Mouse (Mus musculus) MEL (cell line): Measurements from ENCODE around the gene Rnf208. TPM values are rescaled to one million over a fixed set of nuclear protein-coding genes. Genes with fewer than 3 reads are reported as not detected.

Experiments used
- DNase-seq: peaks from one replicate; pipeline ENCODE4 v3.0.0; 2011; ENCODE audit warnings: low read depth, low spot score
- H3K27ac ChIP-seq: 2 replicates; pipeline ENCODE4 v1.5.1; 2012; ENCODE audit warnings: low read depth, mild to moderate bottlenecking, control low read depth, low read length, moderate library complexity; ENCODE audit not compliant: control insufficient read depth
- H3K27me3 ChIP-seq, 2 experiments: fragments of 150-350 bp in 1 of 2; sonication (generic) in 1 of 2; 2 replicates each; pipeline ENCODE4 v1.6.1; 2012; ENCODE audit warnings: low read length in 2 of 2, mild to moderate bottlenecking in 2 of 2, improper control_type of control experiment in 1 of 2, moderate library complexity in 1 of 2; ENCODE audit not compliant: insufficient read depth in 2 of 2, control insufficient read depth in 1 of 2
- H3K36me3 ChIP-seq, 2 experiments: 2 replicates each; pipeline ENCODE4 v1.6.1; 2012 to 2014; ENCODE audit warnings: low read length in 2 of 2, improper control_type of control experiment in 1 of 2, inconsistent platforms in 1 of 2, mild to moderate bottlenecking in 1 of 2; ENCODE audit not compliant: insufficient read depth in 2 of 2, control insufficient read depth in 1 of 2
- H3K4me1 ChIP-seq, 2 experiments: fragments of 150-350 bp in 1 of 2; sonication (generic) in 1 of 2; 2 replicates each; pipeline ENCODE4 v1.6.1; 2012; ENCODE audit warnings: low read length in 2 of 2, improper control_type of control experiment in 1 of 2, mild to moderate bottlenecking in 1 of 2; ENCODE audit not compliant: insufficient read depth in 2 of 2, control insufficient read depth in 1 of 2
- H3K4me3 ChIP-seq, 2 experiments: fragments of 150-350 bp in 1 of 2; sonication (generic) in 1 of 2; 2 replicates each; pipeline ENCODE4 v1.5.1; 2012; ENCODE audit warnings: low read depth in 2 of 2, low read length in 2 of 2, mild to moderate bottlenecking in 2 of 2, moderate library complexity in 2 of 2, control low read depth in 1 of 2, improper control_type of control experiment in 1 of 2; ENCODE audit not compliant: control insufficient read depth in 1 of 2, insufficient read depth in 1 of 2
- H3K79me2 ChIP-seq: 2 replicates; pipeline ENCODE4 v1.6.1; 2012; ENCODE audit warnings: mild to moderate bottlenecking, low read length, moderate library complexity; ENCODE audit not compliant: control insufficient read depth, poor library complexity, insufficient read depth
- H3K9ac ChIP-seq: 2 replicates; pipeline ENCODE4 v1.6.1; 2012; ENCODE audit warnings: low read depth, mild to moderate bottlenecking, control low read depth, low read length, moderate library complexity; ENCODE audit not compliant: control insufficient read depth, poor library complexity, severe bottlenecking
- H3K9me3 ChIP-seq: fragments of 150-350 bp; sonication (generic); replicated peaks from 2 replicates; pipeline ENCODE4 v1.6.1; 2012; ENCODE audit warnings: mild to moderate bottlenecking, low read length, improper control_type of control experiment, moderate library complexity; ENCODE audit not compliant: insufficient read depth
- BHLHE40 ChIP-seq: IDR thresholded peaks from 2 replicates; pipeline ENCODE4 v1.6.1; 2012; ENCODE audit warnings: low read depth, mild to moderate bottlenecking, inconsistent platforms, low read length, improper control_type of control experiment, borderline replicate concordance
- CHD1 ChIP-seq: IDR thresholded peaks from 2 replicates; pipeline ENCODE4 v1.6.1; 2012; ENCODE audit warnings: low read depth, mild to moderate bottlenecking, inconsistent platforms, low read length, improper control_type of control experiment
- CHD2 ChIP-seq: IDR thresholded peaks from 2 replicates; pipeline ENCODE4 v1.6.1; 2011; ENCODE audit warnings: low read length, improper control_type of control experiment
- CTCF ChIP-seq, 3 experiments: IDR thresholded peaks in 2 of 3; conservative IDR thresholded peaks in 1 of 3; 2 replicates each; pipeline ENCODE4 v1.5.1; 2011 to 2012; ENCODE audit warnings: low read length in 3 of 3, low read depth in 2 of 3, mild to moderate bottlenecking in 2 of 3, improper control_type of control experiment in 1 of 3, inconsistent platforms in 1 of 3, mixed read lengths in 1 of 3, moderate library complexity in 1 of 3; ENCODE audit not compliant: control insufficient read depth in 1 of 3, insufficient read depth in 1 of 3, poor library complexity in 1 of 3, severe bottlenecking in 1 of 3
- E2F4 ChIP-seq: IDR thresholded peaks from 2 replicates; pipeline ENCODE4 v1.6.1; 2011; ENCODE audit warnings: low read depth, low read length, improper control_type of control experiment, borderline replicate concordance
- EP300 ChIP-seq, 2 experiments: IDR thresholded peaks; 2 replicates each; pipeline ENCODE4 v1.6.1; 2011; ENCODE audit warnings: improper control_type of control experiment in 2 of 2, low read length in 2 of 2, low read depth in 1 of 2, mild to moderate bottlenecking in 1 of 2
- GABPA ChIP-seq: IDR thresholded peaks from 2 replicates; pipeline ENCODE4 v1.6.1; 2012; ENCODE audit warnings: low read depth, mild to moderate bottlenecking, inconsistent platforms, low read length, improper control_type of control experiment, moderate library complexity
- HCFC1 ChIP-seq: IDR thresholded peaks from 2 replicates; pipeline ENCODE4 v1.6.1; 2012; ENCODE audit warnings: low read depth, mild to moderate bottlenecking, inconsistent platforms, low read length, improper control_type of control experiment, moderate library complexity
- JUND ChIP-seq: IDR thresholded peaks from 2 replicates; pipeline ENCODE4 v1.6.1; 2011; ENCODE audit warnings: low read depth, mild to moderate bottlenecking, improper control_type of control experiment, low read length
- MXI1 ChIP-seq: IDR thresholded peaks from 2 replicates; pipeline ENCODE4 v1.6.1; 2011; ENCODE audit warnings: mild to moderate bottlenecking, low read depth, low read length, improper control_type of control experiment
- MYB ChIP-seq: IDR thresholded peaks from 2 replicates; pipeline ENCODE4 v1.6.1; 2011; ENCODE audit warnings: mild to moderate bottlenecking, low read depth, low read length, improper control_type of control experiment
- NELFE ChIP-seq: IDR thresholded peaks from 2 replicates; pipeline ENCODE4 v1.6.1; 2011; ENCODE audit warnings: low read depth, low read length, improper control_type of control experiment
- NRF1 ChIP-seq: IDR thresholded peaks from 2 replicates; pipeline ENCODE4 v1.6.1; 2014; ENCODE audit warnings: low read depth, mild to moderate bottlenecking, inconsistent platforms, low read length, improper control_type of control experiment, moderate library complexity; ENCODE audit not compliant: poor library complexity, insufficient read depth, severe bottlenecking
- POLR2AphosphoS2 ChIP-seq: IDR thresholded peaks from 2 replicates; pipeline ENCODE4 v1.6.1; 2011; ENCODE audit warnings: low read length, improper control_type of control experiment
- POLR2AphosphoS5 ChIP-seq: IDR thresholded peaks from 2 replicates; pipeline ENCODE4 v1.6.1; 2012; ENCODE audit warnings: low read depth, borderline replicate concordance, mild to moderate bottlenecking, inconsistent platforms, low read length, moderate library complexity, mixed read lengths
- RAD21 ChIP-seq: IDR thresholded peaks from 2 replicates; pipeline ENCODE4 v1.6.1; 2011; ENCODE audit warnings: mild to moderate bottlenecking, low read depth, low read length, improper control_type of control experiment
- RCOR1 ChIP-seq: IDR thresholded peaks from 2 replicates; pipeline ENCODE4 v1.6.1; 2012; ENCODE audit warnings: low read depth, mild to moderate bottlenecking, inconsistent platforms, low read length, improper control_type of control experiment
- SIN3A ChIP-seq: IDR thresholded peaks from 2 replicates; pipeline ENCODE4 v1.6.1; 2012; ENCODE audit warnings: low read length, improper control_type of control experiment, inconsistent platforms
- SMC3 ChIP-seq: IDR thresholded peaks from 2 replicates; pipeline ENCODE4 v1.6.1; 2011; ENCODE audit warnings: low read depth, low read length, improper control_type of control experiment
- TAL1 ChIP-seq: IDR thresholded peaks from 2 replicates; pipeline ENCODE4 v1.6.1; 2012; ENCODE audit warnings: mild to moderate bottlenecking, inconsistent platforms, low read length, moderate library complexity, mixed read lengths
- TCF12 ChIP-seq: IDR thresholded peaks from 2 replicates; pipeline ENCODE4 v1.6.1; 2014; ENCODE audit warnings: low read depth, mild to moderate bottlenecking, inconsistent platforms, low read length, improper control_type of control experiment, moderate library complexity
- USF1 ChIP-seq: IDR thresholded peaks from 2 replicates; pipeline ENCODE4 v1.6.1; 2014; ENCODE audit warnings: low read depth, mild to moderate bottlenecking, inconsistent platforms, low read length, improper control_type of control experiment, moderate library complexity
- USF2 ChIP-seq, 2 experiments: IDR thresholded peaks; 2 replicates each; pipeline ENCODE4 v1.6.1; 2011 to 2012; ENCODE audit warnings: improper control_type of control experiment in 2 of 2, low read length in 2 of 2, borderline replicate concordance in 1 of 2, inconsistent platforms in 1 of 2, low read depth in 1 of 2, mild to moderate bottlenecking in 1 of 2; ENCODE audit not compliant: insufficient read depth in 1 of 2
- ZC3H11A ChIP-seq: IDR thresholded peaks from 2 replicates; pipeline ENCODE4 v1.6.1; 2012; ENCODE audit warnings: low read depth, mild to moderate bottlenecking, inconsistent platforms, low read length, improper control_type of control experiment
- ZMIZ1 ChIP-seq: IDR thresholded peaks from 2 replicates; pipeline ENCODE4 v1.6.1; 2012; ENCODE audit warnings: low read depth, mild to moderate bottlenecking, inconsistent platforms, low read length, improper control_type of control experiment, moderate library complexity
- ZNF384 ChIP-seq: IDR thresholded peaks from 2 replicates; pipeline ENCODE4 v1.6.1; 2012; ENCODE audit warnings: low read depth, mild to moderate bottlenecking, inconsistent platforms, low read length, improper control_type of control experiment
- polyA plus RNA-seq, 2 experiments: library from polyadenylated mRNA; stranded (reverse) in 1 of 2; unstranded in 1 of 2; fragments of >175 nt in 1 of 2; fragments of >200 nt in 1 of 2; gene quantifications; 2 replicates each; pipeline versions ENCODE4 v1.2.1 to v1.2.4; 2012; ENCODE audit warnings: low replicate concordance in 2 of 2, low read depth in 1 of 2; ENCODE audit not compliant: insufficient read length in 2 of 2, insufficient read depth in 1 of 2, missing spikeins in 1 of 2
- total RNA-seq: library from RNA; depleted of rRNA; stranded (reverse); fragments of 300-350 nt; gene quantifications from 2 replicates; pipeline ENCODE4 v1.2.3, GENCODE M21; 2012

Gene Rnf208
- total and polyA plus RNA-seq, 3 experiments = 6.0 to 21.8 TPM; not detected in 1

- TF ChIP-seq POLR2AphosphoS2 = no peak
- no peak for TF ChIP-seq POLR2AphosphoS5
- TF ChIP-seq GABPA = no peak
- TF ChIP-seq ZC3H11A = peak; percentile 38; the same call in 1 of the 2 replicates
- 0 out of 2 replicates have a peak, but pooled peaks have one; percentile 27 for TF ChIP-seq ZMIZ1
- peak; percentile 21 for TF ChIP-seq NELFE
- TF ChIP-seq E2F4 = no peak
- no peak for TF ChIP-seq MYB
- peak; percentile 72 to 96 (median 93) for TF ChIP-seq CTCF (IDR thresholded peaks at IDR 0.05 in 2 of 3, conservative IDR thresholded peaks at IDR 0.05 in 1 of 3; ENCODE audit: control insufficient read depth in 1 of 3, insufficient read depth in 1 of 3, low read depth in 2 of 3, low read length in 3 of 3, poor library complexity in 1 of 3, severe bottlenecking in 1 of 3)
- TF ChIP-seq CHD1 = no peak
- no peak; the same call in none of the 2 replicates for TF ChIP-seq SMC3
Measured at GRCm38 (mm10) chr2:25228431-25228889, 13.6 kb upstream of the Rnf208 start (continued).

DNA sequence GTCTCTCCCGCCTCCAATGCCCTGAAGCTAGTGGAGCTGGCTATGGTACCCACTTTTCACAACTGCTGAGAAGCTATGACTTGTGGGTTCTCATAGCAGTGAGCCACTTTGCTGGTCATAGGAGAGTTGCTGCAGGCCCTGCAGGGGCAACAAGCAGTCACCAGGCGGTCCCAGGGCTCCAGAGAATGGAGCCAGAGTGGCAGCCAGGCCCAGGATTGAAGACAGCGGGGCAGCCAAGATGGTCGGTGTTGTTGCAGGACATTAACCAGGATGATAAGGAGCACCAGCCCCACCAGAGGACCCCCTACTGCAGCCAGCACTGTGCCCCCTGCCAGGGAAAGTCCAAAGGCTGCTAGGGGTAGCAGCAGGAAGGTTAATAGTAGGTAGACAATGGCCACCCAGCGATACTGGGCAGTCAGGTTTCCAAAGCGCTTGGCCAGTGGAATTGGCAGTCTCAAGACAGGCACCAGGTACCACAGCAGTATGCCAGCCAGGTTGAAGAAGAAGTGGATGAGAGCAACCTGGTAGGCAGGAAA lies 13.0 kb upstream of the Rnf208 start:
- Histone ChIP-seq H3K27ac (peak overlapping the region; percentile 12), H3K4me1 (peaks cover 12 to 31% of the 10 kb centered on the region in 2 experiments; a peak in 3 of 4 replicates), H3K9ac (peak overlapping the region; percentile 49)

DNA sequence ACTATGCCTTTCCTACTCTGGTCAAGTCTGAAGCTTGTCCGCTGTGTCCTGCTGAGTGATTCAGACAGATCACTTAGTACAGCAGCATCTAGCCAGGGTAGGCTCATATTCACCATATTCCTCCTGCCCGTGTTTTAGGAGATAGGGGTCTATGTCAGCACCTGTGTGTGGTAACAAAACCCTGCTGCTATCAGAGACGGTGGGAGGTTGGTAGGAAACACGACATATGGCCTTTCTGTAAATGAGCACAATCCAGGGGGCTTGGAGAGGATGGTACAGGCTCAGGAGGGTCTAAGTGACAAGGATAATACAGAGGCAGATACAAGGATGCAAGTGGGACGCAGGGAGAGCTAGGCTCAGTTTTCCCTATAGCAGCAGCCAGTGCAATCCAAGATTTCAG lies 12.5 kb upstream of the Rnf208 start:
- no peaks in the 10 kb centered on the region for H3K27me3 ChIP-seq
- H3K79me2 ChIP-seq = peaks cover 4% of the 10 kb centered on the region; the same call in 1 of the 2 replicates
- H3K36me3 ChIP-seq = peaks cover 0 to 14% of the 10 kb centered on the region in 2 experiments; a peak in 2 of 4 replicates
- peaks cover 12 to 35% of the 10 kb centered on the region in 2 experiments for H3K4me1 ChIP-seq
- DNase-seq = no peak
- no peaks in the 10 kb centered on the region for H3K9me3 ChIP-seq
- no peak overlapping the region for H3K9ac ChIP-seq
- no peak overlapping the region for H3K4me3 ChIP-seq
- no peak overlapping the region for H3K27ac ChIP-seq
- TF ChIP-seq EP300 (IDR thresholded peaks at IDR 0.05; ENCODE audit: low read depth in 1 of 2, low read length in 2 of 2) (no peak), GABPA (no peak), RAD21 (no peak), RCOR1 (no peak), TCF12 (no peak), CHD2 (no peak), USF1 (no peak), CHD1 (no peak), E2F4 (no peak), JUND (no peak), NRF1 (no peak), ZNF384 (no peak), MYB (no peak), ZMIZ1 (no peak), BHLHE40 (no peak)

More for the DNA sequence above, 13.0 kb upstream of the Rnf208 start:
- no peaks in the 10 kb centered on the region for H3K9me3 ChIP-seq
- TF ChIP-seq TCF12 (no peak), TAL1 (no peak), RAD21 (no peak), USF1 (no peak), USF2 (IDR thresholded peaks at IDR 0.05; ENCODE audit: borderline replicate concordance in 1 of 2, insufficient read depth in 1 of 2, low read depth in 1 of 2, low read length in 2 of 2) (no peak), NELFE (no peak), MXI1 (no peak), NRF1 (no peak), ZMIZ1 (no peak), HCFC1 (no peak), SIN3A (no peak)
- TF ChIP-seq, all 39 proteins: peak for 0
- DNase-seq = no peak
- peaks cover 7% of the 10 kb centered on the region for H3K79me2 ChIP-seq
- H3K36me3 ChIP-seq = peaks cover 0 to 14% of the 10 kb centered on the region in 2 experiments; a peak in 2 of 4 replicates
- H3K27me3 ChIP-seq = no peaks in the 10 kb centered on the region
- H3K4me3 ChIP-seq = peak overlapping the region; percentile 3 to 50; a peak in 3 of 4 replicates
